Mouse (Mus musculus): ENCODE measurements around the gene Abr.

Gene Abr

DNA sequence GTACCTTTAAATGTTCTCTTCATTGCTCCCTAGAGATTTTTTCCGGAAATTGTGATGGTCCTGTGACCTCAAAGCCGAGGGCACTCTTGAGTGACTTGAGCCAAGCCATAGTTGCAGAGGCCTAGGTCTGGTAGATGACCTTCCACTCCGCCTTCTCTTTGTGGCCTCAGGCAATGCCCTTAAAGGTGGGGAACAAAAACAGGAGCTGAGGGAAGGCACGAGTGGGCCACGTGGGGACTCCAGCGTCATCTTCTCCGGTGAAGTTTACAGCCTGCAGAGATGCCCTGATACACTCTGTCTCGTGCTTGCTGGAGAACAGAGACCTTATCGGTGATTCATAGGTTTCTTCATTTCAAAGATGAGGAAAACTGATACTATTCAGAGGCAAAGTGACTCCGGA is 2.0 kb upstream of the Abr start:
- no peak for DNase-seq (ENCODE audit: extremely low read depth, low read depth, low spot score)

DNA sequence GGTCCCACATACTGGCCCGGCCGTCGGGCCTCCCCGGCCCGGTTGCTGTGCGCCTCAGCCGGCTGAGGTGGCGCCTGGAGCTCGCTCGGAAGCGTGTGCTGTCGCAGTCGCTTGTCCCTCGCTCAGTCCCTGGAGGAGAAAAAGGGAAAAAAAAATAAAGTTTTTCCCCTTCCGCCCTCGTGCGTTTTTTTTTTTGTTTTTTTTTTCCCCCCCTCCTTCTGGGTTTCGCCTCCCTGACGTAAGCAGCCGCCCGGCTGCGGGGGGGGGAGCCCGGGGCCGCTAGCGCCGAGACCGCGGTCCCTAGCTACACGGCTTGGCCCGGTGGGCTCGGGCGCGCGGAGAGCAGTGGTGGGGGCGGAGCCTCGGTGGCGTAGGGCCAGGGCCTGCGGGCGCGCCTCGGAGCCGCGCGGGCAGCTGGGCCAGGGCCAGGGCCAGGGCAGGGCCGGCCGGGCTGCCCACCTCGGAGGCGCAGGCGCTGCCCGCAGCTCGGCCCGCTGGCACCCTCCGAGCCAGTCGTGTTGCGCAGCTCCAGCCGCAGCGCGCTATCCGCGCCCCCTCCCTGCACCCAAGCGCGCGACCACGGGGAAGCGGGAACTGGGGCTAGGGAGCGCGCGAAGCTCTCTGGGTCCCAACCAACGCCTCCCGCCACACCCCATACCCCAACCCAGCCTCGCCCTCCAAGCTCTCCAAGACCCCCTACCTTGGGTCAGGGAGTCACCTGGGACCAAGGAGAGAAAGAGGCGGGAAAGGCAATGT is 1.3 kb upstream of the Abr start:
- no peak for DNase-seq (ENCODE audit: extremely low read depth, low read depth, low spot score)

DNA sequence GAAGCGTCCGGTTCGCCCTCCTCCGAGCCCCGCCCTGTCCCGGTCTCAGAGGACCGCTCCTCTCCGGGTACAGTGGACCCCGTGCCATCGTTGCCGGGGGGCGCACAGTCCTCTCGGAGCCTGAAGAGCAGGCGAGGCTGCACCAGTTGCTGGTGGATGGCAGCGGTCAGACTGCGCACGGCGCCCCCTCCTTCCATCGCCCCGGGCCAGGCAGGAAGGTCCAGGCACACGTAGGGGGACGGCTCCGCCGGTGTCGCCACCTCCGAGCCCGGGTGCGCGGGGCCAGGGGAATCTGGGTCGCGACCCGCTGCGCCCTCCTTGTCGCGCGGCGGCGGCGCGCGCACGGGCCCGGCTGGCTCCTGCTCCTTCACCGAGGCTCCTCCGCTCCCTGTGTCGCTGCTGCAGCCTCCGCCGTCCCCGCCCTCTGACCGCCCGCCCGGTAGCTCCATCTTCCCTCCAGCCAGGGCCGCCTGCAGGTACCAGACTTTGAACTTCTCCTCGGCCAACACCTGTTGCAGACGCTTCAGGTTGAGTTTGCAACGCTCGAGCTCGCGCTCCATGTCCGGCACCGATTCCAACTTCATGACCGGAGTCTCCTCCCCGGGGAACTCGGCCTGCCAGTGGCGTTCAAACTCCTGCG is 572 bp upstream of the Abr start:
- no peak for DNase-seq (ENCODE audit: extremely low read depth, low read depth, low spot score)

DNA sequence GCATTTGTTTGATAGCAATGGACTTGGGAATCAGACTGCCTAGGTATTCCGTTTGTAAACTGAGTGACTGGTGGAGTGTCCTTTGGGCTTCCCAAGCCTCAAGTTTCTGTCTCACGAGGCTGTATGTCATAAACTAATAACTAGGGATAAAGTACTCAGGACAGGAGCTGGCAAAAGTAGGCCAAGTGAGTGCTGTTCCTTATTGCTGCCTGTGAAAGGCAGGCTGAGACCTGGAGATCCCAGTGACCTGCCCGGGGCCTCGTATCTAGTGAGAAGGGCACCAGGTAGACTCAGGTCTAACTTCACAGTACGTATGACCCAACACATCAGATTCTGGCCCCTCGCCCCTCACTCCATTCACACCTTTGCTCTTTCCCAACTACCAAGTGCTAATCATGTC is 4.0 kb downstream of the Abr start:
- no peak for DNase-seq (ENCODE audit: extremely low read depth, low read depth, low spot score)

DNA sequence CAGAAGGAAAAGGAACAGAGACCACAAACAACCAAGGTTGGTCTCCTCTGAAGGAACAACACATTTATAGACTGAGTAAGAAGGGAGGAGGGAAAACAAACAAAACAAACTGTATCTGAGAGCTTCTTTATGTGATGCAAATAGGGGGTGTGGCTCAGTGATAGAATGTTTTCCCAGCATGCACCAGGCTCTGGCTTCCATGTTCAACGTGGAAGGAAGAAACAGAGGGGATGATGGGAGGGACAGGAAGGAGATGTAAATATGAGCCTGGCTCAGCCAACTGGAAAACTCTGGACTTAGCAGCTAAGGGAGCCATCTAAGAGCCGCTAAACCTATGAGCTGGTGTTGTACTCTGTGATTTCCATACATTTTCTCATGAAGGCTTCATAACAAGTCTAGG is 7.9 kb downstream of the Abr start:
- no peak for DNase-seq (ENCODE audit: extremely low read depth, low read depth, low spot score)

DNA sequence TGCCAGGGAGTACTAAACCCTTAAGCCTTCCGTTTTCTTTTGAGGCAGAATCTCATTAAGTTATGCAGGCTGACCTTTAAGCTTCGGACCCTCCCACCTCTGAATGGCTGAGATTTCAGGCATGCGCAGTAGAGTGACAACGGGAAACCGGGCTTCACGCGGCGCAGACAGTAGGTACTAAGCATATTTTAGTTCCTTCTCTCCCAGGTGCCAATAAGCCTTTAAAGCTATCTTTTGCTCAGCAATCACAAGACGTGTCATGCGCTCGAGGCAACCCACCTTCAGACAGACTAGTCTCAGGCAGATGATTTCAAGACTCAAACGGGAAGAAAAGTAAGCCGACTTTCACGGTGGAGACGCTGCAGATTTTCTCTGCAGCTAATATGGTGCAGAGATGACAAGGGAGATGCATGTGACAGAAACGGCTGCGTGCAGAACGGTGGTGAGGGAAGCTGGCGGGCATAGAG is 9.4 kb downstream of the Abr start:
- DNase-seq (ENCODE audit: extremely low read depth, low read depth, low spot score), result no peak

DNA sequence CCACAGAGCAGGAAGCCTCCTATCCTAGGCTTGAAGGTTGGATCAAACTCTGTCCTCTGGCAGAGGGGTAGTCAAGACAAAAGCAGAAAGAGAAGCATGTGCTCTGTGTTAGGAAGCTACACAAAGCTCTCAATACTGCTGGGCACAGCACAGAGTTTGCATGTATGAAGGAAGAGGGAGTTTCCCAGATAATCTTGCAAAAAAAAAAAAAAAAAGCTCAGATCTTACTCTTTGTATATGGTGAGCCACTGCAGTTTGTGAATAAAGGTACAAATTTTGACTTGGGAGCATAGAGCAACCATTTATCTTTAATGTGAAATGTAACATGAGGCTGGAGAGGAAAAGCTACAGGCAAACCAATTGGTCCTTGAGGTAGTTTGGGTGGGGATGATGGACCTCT is 11.2 kb downstream of the Abr start:
- DNase-seq (ENCODE audit: extremely low read depth, low read depth, low spot score), result no peak

DNA sequence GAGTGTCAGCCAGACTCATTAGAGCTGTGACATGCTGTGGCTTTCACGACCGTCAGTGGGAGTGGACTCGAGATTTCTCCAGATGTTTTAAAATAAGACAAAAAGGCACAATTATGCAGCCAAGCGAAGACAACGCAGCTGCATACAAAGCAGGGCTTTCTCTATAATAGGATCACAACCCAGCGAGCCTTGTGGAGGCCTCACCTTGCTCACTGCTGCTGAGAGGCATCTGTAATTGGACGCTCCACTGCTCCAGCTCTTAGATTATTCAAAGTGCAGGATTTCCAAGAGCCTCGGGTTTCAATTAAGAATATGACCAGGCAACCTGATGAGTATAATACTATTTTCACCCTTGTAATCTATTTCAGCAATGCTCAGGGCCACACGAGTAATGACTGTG is 15.6 kb downstream of the Abr start:
- no peak for DNase-seq (ENCODE audit: extremely low read depth, low read depth, low spot score)

DNA sequence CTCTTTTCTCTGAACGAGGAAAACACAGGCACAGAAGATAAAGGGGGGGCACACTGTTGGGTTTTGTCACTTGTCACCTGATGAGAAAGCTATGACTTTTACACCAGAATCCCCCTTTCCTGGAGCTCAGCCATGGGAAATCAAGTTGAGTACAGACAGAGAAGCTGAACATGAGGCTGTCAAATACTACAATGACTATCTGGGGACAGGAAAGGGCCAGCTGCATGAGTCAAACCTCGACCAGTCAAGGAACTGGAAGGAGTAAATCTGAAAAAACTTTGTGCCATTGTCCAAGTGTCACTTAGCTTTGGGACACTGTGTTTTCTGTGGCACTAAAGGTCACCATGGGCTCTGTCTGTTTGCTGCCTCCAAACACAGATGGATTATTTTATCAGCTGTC is 22.9 kb downstream of the Abr start:
- DNase-seq (ENCODE audit: extremely low read depth, low read depth, low spot score), result no peak

DNA sequence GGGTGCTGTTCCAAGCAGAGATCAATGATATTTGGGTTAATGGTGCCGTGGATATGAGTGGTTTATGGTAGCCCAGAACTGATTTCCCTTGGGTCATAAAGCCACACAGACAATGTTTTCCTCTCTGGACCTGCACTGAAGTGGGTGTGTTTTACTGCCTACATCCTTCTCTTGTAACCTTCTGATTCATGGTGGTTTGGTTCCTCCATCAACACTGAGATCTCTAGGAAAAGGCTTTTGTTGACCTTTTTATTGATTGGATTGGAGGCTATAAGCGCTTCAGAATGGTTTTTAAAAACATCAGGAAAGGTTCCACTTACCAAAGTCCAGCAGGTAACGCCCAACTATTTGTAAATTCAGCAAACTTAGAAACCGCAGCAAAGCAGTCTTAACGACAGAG is 23.4 kb downstream of the Abr start:
- no peak for DNase-seq (ENCODE audit: extremely low read depth, low read depth, low spot score)

DNA sequence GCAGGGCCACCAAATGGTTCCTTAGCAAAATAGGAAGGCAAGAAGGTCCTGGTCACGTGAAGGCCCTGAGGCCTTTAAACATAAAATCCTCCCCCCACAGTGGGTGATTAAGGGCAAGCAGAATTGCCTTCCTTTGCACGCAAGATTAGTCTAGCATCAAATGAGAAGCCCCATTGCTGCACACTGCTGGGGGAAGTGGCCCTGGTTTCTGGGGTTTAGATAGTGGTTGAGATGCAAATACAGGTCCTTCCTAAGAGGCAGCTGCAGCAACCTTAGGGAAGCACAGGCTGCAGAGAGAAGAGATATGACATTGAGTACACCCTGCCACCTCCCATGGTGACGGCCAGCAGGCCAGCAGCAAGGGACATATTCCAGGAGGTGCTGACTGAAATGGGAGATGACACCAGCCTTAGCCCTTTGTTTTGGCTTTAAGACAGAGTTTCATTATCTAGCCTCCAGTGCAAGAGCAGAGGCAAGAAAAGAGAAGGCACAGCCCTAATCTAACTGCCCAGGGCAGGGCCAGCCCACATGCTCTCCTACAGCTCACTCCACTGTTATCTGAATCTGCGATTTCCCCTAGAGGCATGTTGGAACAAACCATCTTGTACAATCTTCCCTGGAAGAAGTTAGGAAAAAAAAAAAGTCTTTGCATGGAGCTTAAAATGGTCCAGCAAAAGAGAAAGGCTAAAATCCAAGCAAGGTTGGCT is 28.3 kb downstream of the Abr start:
- no peak for DNase-seq (ENCODE audit: extremely low read depth, low read depth, low spot score)

DNA sequence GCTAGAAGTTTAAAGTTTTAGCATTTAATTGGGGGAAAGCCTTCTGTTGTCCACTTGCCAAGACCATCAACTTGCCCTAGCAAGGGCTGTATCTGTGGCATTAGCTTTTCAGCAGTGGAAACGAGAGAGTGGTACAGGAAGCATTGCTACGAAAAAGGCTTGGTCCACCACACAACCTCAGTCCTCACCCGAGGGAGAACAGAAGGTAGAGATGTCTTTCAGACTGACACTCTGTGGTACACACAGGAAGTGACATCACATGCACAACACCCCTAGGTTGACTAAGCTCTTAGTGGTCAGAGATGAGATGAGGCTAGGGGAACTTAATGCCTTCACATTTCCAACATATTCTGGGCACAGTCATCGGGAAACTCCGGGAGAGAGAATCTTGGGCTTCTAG is 32.4 kb downstream of the Abr start:
- no peak for DNase-seq (ENCODE audit: extremely low read depth, low read depth, low spot score)

DNA sequence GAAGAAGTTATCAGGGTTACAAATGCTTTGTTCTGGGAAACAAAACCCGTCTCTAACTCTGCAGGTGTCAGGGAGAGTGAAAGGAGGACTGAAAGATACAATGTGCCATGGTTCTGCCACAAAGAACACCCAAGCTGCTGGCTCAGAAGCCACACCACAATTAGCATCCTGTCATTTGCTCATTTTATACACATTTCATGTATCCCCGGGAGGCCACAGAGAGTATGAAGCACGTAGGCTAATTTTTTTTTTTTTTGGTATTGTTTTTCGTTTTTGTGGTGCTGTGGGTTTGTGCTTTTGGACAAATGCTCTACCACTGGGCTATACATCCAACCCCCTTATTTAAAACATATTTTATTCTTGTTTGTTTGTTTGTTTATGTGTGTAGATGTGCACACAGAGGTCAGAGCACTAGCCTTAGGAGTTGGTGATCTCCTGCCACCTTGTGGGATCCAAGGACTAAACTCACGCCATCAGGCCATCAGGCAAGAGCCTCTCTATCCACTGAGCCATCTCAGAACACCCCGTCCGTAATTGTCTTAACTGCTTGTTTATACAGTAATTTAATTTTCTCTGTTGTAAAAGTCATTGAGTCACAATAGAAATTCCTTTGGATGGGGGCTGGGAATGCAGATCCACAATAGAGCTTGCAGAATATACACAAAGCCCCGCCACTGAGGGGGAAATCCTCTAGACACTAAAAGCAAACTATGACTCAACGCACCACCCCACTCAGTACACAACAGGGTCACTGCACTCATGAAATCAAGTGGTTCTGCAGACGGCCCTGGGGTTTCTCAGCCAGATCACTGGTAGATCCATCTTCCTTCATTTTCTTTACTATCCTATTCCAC is 33.3 kb downstream of the Abr start:
- DNase-seq (ENCODE audit: extremely low read depth, low read depth, low spot score), result no peak

DNA sequence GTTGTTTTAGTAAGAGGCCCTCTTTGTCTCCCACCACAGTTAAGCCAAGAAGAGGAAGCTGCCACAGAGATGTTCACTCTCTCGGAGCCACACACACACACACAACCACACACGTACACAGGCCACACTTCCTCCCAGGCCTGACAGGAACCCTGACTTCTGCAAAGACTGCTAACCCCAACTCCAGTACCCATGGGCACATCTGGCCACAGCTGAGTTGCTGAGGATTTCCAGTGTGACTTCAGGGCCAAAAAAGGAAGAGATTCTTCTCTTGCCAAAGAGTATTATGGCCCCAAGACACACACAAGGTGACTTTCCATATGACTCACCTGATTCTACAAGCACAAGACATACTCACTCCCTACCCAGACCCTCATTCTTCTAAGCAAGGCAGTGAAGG is 34.1 kb downstream of the Abr start:
- no peak for DNase-seq (ENCODE audit: extremely low read depth, low read depth, low spot score)

DNA sequence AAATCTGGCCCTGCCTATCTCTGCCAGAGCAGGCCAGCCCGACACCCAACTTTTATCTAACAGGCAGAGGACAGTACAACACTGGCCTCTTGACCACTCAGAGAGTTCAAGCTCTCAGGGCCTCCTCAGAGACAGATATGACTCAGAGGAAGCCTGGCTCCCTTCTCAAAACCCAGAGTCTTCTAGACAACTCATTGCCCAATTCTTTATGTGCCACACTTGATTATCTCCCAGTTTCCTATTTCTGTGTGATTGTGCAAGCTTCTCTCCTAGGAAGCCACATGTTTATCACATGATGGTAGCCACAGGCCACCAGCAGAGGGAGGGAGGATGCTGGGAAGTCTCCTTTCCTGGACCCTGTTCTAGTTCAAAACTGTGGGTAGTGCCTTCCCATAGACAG is 34.8 kb downstream of the Abr start:
- DNase-seq (ENCODE audit: extremely low read depth, low read depth, low spot score), result no peak

DNA sequence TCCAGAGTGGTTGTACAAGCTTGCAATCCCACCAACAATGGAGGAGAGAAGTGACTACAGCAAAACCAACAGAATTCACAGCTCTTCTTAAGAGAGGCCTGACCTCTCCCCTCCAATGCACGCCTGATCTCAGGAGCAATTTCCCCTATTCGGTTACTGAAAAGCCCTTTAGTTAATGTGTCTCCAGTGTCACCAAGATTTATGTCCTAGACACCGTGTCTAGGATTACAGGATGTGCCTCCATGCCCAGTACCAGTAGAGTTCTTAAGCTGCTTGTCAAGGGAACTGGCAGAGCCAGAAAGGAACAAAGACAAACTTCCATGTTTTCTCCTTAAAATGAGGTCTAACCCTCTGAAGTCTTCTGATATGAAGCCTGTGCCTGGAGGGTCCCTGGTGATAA is 36.0 kb downstream of the Abr start:
- DNase-seq (ENCODE audit: extremely low read depth, low read depth, low spot score), result no peak

DNA sequence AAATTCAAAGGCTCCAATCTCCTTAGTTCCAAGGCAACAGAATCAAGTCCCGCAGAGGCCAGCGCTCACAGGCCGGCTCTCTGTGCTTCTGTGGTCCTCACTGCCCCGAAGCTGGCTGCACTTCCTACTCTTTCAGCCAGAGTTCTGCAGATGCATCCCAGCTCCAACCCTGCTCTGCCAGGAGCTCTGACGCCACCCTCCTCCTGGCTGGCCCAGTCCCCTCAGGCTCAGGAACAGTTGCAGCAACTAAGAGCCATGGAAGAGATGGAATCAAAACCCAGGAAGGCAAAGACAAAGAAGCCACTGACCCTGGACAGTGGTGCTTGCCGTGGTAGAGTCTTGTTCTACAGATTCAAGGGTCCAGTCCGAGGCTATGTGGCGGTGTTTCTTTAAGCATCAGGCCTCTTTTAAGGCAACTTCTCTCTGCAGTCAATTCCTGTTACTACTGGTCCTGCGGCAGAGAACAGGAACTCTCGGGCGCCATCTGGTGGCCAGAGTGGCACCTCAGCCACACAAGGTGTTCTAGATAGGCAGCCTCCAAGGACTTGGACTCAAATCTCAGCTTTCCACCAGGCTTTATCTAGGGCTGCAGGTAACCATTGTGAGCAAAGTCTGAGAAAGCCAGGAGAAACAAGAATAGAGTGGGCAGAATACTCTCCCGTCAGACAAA is 44.4 kb downstream of the Abr start:
- DNase-seq (ENCODE audit: extremely low read depth, low read depth, low spot score), result no peak

DNA sequence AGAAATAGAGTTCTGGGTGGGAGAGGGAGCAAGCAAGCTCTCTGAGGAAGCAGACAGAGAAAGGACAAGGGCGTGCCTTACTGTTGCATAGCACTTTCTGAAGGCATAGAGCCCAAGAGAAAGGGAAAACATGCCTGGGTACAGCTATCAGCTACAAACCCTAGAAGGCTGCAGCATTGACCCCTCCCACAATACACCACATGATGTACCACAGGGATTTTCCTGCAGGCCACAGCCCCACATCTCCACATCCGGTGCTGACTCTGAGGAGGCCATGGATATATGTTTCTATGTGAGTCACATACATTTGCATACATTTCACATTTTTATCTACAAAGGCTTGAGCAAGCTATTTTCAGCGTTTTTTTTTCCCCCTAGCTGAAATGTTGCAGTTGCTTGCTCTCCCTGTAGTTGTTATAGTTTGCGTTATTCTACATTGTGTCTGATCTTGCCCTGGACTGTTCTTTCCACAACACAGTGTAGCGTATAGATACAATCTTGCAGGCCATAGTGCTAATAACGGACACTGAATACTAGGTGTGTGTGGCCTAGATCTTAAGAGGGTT is 49.2 kb downstream of the Abr start:
- no peak for DNase-seq (ENCODE audit: extremely low read depth, low read depth, low spot score)

DNA sequence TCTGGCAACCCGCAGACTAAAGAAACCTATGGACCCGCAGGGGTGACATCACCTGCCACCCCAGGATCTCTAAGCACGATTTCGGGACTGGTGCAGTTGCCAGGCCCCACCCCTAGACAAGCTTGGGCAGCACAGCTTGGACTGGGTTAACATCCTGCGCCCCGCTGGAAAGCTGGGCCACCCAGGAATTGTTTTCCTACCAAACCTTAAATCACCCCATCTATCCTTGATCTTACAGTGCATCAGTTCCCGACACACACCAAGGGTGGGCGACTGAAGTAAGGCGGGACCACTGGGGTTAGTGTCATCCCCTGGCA is 50.5 kb downstream of the Abr start:
- DNase-seq (ENCODE audit: extremely low read depth, low read depth, low spot score), result no peak

DNA sequence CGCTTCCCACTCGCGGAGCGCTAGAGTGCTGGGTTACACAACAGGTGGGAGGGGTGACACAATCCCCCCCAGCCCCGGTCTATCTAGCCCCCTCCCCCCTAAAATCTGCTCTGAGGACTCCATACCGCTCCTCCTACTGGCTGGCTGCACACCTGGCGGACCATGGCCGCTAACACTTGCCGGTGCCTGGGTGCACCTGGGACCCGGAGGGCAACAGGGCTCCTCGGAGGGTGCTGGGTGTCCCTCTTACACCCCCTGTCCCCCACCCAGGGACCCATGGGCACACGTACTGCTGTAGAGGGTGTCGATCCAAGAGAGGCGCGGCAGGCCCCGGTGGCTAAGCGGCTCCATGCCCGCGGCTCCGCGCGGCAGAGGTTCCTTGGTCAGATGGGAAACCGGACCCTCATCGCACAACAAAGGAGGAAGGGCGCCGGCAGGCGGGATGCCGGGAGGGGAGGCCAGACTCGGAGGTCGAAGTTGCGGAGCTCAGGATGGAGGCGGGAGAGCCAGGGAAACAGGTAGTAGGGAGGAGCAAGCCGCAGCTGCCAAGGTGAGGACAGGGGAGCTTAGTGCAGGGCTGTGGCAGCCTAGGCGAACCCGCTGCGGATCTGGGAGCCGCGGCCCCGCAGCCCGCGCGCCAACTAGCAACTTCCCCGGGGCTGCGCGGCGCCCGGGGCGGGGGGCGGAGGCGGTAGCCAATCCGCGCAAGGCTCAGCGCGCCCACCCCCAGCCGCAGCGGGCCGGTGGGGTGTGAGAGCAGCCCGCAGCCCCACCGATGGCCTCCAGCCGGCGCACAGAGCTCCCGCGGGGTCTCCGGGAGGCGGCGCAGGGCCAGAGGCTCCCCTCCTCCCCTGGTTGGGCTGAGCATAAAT is 51.1 kb downstream of the Abr start:
- DNase-seq (ENCODE audit: extremely low read depth, low read depth, low spot score), result no peak
